Mouse (Mus musculus) adrenal gland, postnatal 4 days (tissue): Measurements from ENCODE around the gene Otx1. TPM values are rescaled to one million over a fixed set of nuclear protein-coding genes. Genes with fewer than 3 reads are reported as not detected.

Experiments used
- DNase-seq, 2 experiments: peaks; one replicate each; pipeline ENCODE4 v3.0.0; 2021 to 2022; ENCODE audit warnings: low spot score in 2 of 2, mixed read lengths in 2 of 2
- total RNA-seq, 2 experiments: library from RNA; stranded (reverse); gene quantifications; 2 replicates each; pipeline ENCODE4 v1.2.3; 2021

The Otx1 gene
- total RNA-seq, 2 experiments from 2014 or later = not detected

DNA sequence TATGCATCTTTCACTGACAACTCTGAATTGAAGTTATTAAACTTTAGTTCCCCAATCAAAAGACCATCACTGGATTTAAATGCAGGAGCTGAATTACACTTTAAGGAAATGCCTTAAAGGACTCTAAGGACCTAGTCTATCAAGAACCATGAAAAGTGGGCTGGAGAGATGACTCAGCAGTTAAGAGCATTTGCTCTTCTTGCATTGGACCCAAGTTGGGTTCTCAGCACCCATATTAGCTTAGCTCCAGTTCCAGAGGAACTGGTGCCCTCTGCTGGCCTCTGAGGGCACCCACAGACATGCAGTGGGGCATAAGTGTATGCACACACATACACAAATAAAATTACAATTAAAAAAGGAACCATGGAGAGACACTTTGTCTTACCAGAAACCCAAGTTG is 52.6 kb downstream of the Otx1 start:
- DNase-seq = no peak
